Mouse (Mus musculus): Measurements from ENCODE around the gene Pxdc1. TPM values are rescaled to one million over a fixed set of nuclear protein-coding genes. Genes with fewer than 3 reads are reported as not detected.

Gene Pxdc1
- 5.1 and 6.7 TPM in 2 replicates for polyA plus RNA-seq (2014; fragmentation: Nextera tagmentation; extraction: Ambion mirVana)

DNA sequence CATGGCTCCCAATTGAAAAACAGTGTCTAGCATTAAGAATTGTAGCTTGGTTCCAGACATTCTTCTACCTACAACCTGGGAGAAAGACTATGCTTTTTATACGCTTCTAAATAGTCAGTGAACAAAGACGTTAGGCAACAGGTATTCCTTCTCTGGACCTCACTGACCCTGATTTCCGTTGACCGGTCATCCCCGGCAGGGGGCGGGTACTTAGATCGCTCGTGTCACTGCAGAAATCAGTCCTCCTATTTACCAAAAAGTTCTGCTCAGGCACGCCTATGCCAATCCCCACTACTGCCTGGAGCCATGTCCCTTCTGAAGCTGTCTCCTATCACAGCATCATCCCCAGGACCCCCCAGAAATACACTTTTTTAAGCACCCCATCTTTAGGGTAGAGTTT is at the start of gene Pxdc1:
TSS of gene Pxdc1 (minus strand) at position 96 of the 400 bp plus-strand sequence.
- Histone ChIP-seq H3K9me3 (replicated peaks; ENCODE audit: control insufficient read depth, low read length) (no peaks in the 10 kb centered on the region), H3K36me3 (ENCODE audit: control insufficient read depth, insufficient read depth, low read length) (no peaks in the 10 kb centered on the region), H3K27ac (ENCODE audit: low read depth, low read length) (no peak within 1 kb of the TSS), H3K27me3 (replicated peaks; ENCODE audit: control insufficient read depth, insufficient read depth, low read length) (peaks cover 41% of the 10 kb centered on the region), H3K9ac (ENCODE audit: low read length) (peak within 1 kb of the TSS; percentile 58), H3K4me1 (ENCODE audit: control insufficient read depth, insufficient read depth, low read length) (peaks cover 9% of the 10 kb centered on the region; the same call in 1 of the 2 replicates), H3K4me3 (ENCODE audit: low read depth, low read length) (peak within 1 kb of the TSS; percentile 47), H3K4me2 (ENCODE audit: low read length) (peak within 1 kb of the TSS; percentile 95)
- no peak for ATAC-seq
- DNase-seq (ENCODE audit: low spot score) = no peak
- WGBS = 4% methylated on average over 9 of the region's 9 CpGs

DNA sequence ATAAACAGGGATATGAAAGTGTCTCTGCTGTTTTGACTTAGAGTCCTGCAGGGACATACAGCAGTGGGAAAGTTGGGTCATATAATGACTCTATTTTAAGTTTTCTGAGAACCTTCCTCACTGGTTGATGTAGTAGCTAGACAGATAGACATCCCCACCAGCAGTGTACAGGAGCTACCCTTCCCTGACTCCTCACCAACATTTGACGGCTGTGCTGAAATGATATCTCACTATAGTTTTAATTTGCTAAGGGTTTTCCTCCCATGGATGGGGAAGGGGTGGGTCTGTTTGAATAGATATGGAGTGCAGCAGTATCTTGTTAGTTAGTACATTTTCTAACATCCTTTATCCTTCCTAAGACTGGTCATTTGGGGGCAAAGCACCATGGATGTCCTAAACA is 47.3 kb upstream of the Pxdc1 start:
- no peak for DNase-seq (ENCODE audit: low spot score)
- Histone ChIP-seq H3K4me1 (ENCODE audit: control insufficient read depth, insufficient read depth, low read length) (no peaks in the 10 kb centered on the region), H3K4me2 (ENCODE audit: low read length) (no peak overlapping the region), H3K27ac (ENCODE audit: low read depth, low read length) (no peak overlapping the region), H3K9me3 (replicated peaks; ENCODE audit: control insufficient read depth, low read length) (no peaks in the 10 kb centered on the region), H3K4me3 (ENCODE audit: low read depth, low read length) (no peak overlapping the region), H3K9ac (ENCODE audit: low read length) (no peak overlapping the region), H3K36me3 (ENCODE audit: control insufficient read depth, insufficient read depth, low read length) (no peaks in the 10 kb centered on the region), H3K27me3 (replicated peaks; ENCODE audit: control insufficient read depth, insufficient read depth, low read length) (no peaks in the 10 kb centered on the region)
- 93% methylated on average over 1 of the region's 1 CpGs for WGBS
- ATAC-seq = no peak

DNA sequence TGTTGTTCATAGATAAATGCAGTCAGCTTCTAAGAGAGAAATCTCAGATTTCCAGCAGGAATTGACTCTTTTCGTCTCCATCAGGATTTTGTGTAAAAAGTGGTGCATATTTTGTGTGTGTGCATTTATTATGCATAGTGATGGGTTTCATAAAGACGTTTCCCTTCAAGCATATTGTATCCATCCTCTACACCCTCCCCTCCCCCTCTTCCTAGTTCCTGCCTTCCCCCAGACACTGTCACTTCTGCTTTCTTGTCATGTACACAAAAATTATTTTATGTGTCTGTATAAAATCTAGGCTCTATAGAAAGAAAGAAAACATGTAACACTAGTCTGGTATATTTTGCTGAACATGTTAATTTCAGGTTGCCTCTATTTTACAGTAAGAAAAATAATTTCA is 46.8 kb upstream of the Pxdc1 start:
- 79% methylated on average over 2 of the region's 2 CpGs for WGBS
- ATAC-seq = no peak
- no peaks in the 10 kb centered on the region for H3K36me3 ChIP-seq (ENCODE audit: control insufficient read depth, insufficient read depth, low read length)
- H3K9ac ChIP-seq (ENCODE audit: low read length) = no peak overlapping the region
- H3K9me3 ChIP-seq (replicated peaks; ENCODE audit: control insufficient read depth, low read length) = no peaks in the 10 kb centered on the region
- H3K4me2 ChIP-seq (ENCODE audit: low read length) = no peak overlapping the region
- no peak overlapping the region for H3K27ac ChIP-seq (ENCODE audit: low read depth, low read length)
- no peak overlapping the region for H3K4me3 ChIP-seq (ENCODE audit: low read depth, low read length)
- no peaks in the 10 kb centered on the region for H3K27me3 ChIP-seq (replicated peaks; ENCODE audit: control insufficient read depth, insufficient read depth, low read length)
- no peaks in the 10 kb centered on the region for H3K4me1 ChIP-seq (ENCODE audit: control insufficient read depth, insufficient read depth, low read length)
- DNase-seq (ENCODE audit: low spot score) = no peak

DNA sequence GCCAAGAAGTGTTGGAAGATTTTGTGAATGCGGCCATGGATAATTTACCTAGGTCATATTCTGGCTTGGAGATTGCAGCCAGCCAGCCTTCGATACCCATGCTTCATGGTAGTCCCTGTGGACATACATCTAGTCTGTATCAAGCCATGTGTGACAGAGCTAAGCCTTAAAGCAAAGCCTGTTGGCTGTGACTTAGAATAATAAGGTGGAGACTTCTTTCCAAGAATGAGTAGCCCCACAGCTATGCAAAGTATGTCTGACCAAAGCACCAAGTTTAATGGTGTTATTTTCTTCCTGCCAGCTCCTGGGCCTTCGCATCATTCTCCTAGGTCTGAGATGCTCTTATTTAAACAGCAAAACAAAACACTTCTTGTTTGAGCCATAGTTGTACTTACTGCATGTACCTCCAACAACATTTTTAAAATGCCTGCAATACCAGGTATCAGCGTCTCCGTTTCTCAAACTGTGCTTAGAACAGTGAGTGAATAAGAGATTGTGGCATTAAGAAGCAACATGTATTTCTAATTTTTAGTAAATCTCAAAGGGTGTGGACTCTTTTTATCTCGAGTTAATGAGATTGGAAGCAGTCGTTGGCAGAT is 43.5 kb upstream of the Pxdc1 start:
- WGBS = 91% methylated on average over 7 of the region's 7 CpGs
- DNase-seq (ENCODE audit: low spot score) = no peak
- H3K27ac ChIP-seq (ENCODE audit: low read depth, low read length) = no peak overlapping the region
- no peaks in the 10 kb centered on the region for H3K9me3 ChIP-seq (replicated peaks; ENCODE audit: control insufficient read depth, low read length)
- H3K27me3 ChIP-seq (replicated peaks; ENCODE audit: control insufficient read depth, insufficient read depth, low read length) = no peaks in the 10 kb centered on the region
- no peak overlapping the region for H3K9ac ChIP-seq (ENCODE audit: low read length)
- no peaks in the 10 kb centered on the region for H3K36me3 ChIP-seq (ENCODE audit: control insufficient read depth, insufficient read depth, low read length)
- no peak overlapping the region for H3K4me3 ChIP-seq (ENCODE audit: low read depth, low read length)
- 0 out of 2 replicates have a peak, but pooled peaks have one; percentile 18 for ATAC-seq
- no peaks in the 10 kb centered on the region for H3K4me1 ChIP-seq (ENCODE audit: control insufficient read depth, insufficient read depth, low read length)
- no peak overlapping the region for H3K4me2 ChIP-seq (ENCODE audit: low read length)

DNA sequence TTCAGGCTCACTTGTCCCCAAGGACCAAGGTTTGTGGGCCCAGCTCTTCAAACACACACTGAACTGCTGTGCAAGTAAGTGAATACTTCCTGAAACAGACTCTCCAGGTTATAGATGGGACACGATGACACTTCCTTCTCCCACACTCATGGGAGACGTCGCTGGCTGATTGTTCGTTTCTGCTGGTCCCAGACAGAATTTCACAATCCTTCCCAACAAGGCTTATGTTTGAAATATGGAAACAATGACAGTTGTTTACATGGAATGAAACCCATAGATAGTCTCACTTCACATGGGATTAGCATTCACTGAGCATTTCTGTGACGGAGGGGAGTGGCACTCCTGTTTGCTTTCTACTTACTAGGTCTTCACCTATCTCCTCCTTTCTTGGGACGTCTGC is 39.8 kb upstream of the Pxdc1 start:
- no peaks in the 10 kb centered on the region for H3K9me3 ChIP-seq (replicated peaks; ENCODE audit: control insufficient read depth, low read length)
- H3K4me3 ChIP-seq (ENCODE audit: low read depth, low read length) = no peak overlapping the region
- DNase-seq (ENCODE audit: low spot score) = no peak
- no peaks in the 10 kb centered on the region for H3K4me1 ChIP-seq (ENCODE audit: control insufficient read depth, insufficient read depth, low read length)
- no peak overlapping the region for H3K4me2 ChIP-seq (ENCODE audit: low read length)
- WGBS = 85% methylated on average over 6 of the region's 6 CpGs
- H3K27me3 ChIP-seq (replicated peaks; ENCODE audit: control insufficient read depth, insufficient read depth, low read length) = no peaks in the 10 kb centered on the region
- H3K9ac ChIP-seq (ENCODE audit: low read length) = no peak overlapping the region
- H3K36me3 ChIP-seq (ENCODE audit: control insufficient read depth, insufficient read depth, low read length) = no peaks in the 10 kb centered on the region
- no peak for ATAC-seq
- H3K27ac ChIP-seq (ENCODE audit: low read depth, low read length) = no peak overlapping the region

DNA sequence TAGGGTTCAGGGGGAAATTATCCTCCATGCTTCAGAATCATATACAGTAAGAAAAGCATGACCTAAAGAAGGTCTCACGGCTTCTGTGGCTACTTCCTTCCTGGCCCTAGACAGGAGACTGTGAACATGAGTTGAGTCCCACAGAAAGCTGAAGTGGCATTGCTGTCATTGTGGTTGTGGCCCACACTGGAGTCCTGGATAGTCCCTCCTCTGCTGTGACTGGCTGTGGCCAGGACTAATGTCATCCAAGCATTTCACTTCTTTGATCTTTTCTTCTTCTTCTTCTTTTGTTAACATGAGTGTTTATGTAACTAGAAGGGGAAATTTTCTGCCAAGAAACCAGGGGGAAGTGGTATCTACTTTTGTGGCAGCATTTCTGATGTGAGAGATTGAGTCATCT is 37.8 kb upstream of the Pxdc1 start:
- H3K9me3 ChIP-seq (replicated peaks; ENCODE audit: control insufficient read depth, low read length) = no peaks in the 10 kb centered on the region
- no peak overlapping the region for H3K4me3 ChIP-seq (ENCODE audit: low read depth, low read length)
- H3K36me3 ChIP-seq (ENCODE audit: control insufficient read depth, insufficient read depth, low read length) = no peaks in the 10 kb centered on the region
- H3K27ac ChIP-seq (ENCODE audit: low read depth, low read length) = no peak overlapping the region
- DNase-seq (ENCODE audit: low spot score) (no peak), ATAC-seq (no peak)
- no peak overlapping the region for H3K9ac ChIP-seq (ENCODE audit: low read length)
- H3K27me3 ChIP-seq (replicated peaks; ENCODE audit: control insufficient read depth, insufficient read depth, low read length) = no peaks in the 10 kb centered on the region
- WGBS = 78% methylated on average over 1 of the region's 1 CpGs
- no peak overlapping the region for H3K4me2 ChIP-seq (ENCODE audit: low read length)
- no peaks in the 10 kb centered on the region for H3K4me1 ChIP-seq (ENCODE audit: control insufficient read depth, insufficient read depth, low read length)

DNA sequence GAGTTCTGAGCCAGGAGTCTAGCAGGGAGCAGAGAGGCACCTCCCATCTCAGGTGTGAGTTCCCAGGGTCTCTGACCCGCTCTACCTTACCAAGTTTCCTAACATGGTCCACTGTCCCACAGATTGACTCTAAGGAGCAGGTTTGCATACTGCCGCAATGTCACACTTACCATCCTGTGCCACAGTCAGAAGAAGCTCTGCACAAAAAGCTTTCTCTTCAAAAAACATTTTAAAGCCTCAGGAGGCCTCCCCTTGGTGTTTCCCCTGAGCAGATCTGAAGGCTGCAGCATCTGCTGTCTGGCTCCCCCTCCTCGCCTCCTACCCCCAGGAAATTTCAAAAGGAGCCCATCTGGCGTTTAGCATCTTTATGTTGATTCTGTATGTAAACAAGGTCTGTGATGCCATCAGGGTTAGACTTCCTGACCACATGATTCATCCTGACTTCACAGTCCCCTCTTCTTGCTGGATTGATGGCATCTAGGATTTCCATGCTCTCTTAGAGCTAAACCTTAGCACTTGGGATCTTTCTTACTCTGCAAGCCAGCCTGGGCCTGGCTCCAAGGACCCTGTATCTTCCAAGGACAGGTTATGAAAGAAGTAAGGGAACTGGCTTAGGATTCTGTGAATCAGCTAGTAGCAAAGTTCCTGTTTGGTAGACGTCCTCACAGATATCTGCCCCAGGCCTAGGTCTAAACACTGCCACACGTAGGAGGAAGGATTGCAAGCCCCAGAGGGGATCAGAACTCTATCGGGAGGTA is 31.9 kb upstream of the Pxdc1 start:
- H3K36me3 ChIP-seq (ENCODE audit: control insufficient read depth, insufficient read depth, low read length) = no peaks in the 10 kb centered on the region
- 78% methylated on average over 7 of the region's 7 CpGs for WGBS
- no peak overlapping the region for H3K9ac ChIP-seq (ENCODE audit: low read length)
- H3K27ac ChIP-seq (ENCODE audit: low read depth, low read length) = no peak overlapping the region
- DNase-seq (ENCODE audit: low spot score) = peak; percentile 24
- no peak overlapping the region for H3K4me3 ChIP-seq (ENCODE audit: low read depth, low read length)
- H3K4me1 ChIP-seq (ENCODE audit: control insufficient read depth, insufficient read depth, low read length) = no peaks in the 10 kb centered on the region
- no peaks in the 10 kb centered on the region for H3K27me3 ChIP-seq (replicated peaks; ENCODE audit: control insufficient read depth, insufficient read depth, low read length)
- no peak overlapping the region for H3K4me2 ChIP-seq (ENCODE audit: low read length)
- no peaks in the 10 kb centered on the region for H3K9me3 ChIP-seq (replicated peaks; ENCODE audit: control insufficient read depth, low read length)
- ATAC-seq = no peak

DNA sequence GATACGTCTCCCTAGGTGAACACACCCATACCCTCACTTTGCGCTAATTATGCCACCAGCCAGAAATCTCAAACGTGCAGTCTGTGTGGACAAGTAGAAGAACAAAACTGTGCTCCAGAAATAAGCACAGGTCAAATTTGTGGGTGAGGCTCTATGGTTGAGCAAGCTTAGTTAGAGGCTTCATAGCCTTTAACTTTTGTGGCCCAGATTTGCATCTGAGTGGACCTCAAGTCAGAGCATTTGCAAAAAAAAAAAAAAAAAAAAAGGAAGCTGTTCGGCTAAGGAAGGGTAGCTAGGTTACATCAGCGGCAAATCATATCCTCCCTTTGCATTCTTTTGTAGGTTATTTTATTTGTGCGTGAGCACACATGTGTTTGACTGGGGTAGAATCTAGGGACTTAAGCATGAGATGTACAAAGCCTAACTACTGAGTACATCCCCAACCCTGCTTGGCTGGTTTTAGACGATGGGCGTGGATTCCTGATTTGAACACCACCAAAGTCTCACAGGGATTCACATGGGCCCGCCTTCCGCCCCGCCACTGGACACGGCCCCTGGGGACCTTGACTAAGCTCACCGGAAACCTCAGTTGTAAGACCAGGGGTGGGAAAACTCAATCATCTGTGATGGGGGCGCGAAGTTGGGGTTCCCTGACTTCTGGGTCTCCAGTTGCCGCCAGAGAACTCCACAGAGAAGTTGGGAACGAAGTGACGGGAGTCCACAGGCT is 30.6 kb upstream of the Pxdc1 start:
- Histone ChIP-seq H3K27ac (ENCODE audit: low read depth, low read length) (no peak overlapping the region), H3K4me1 (ENCODE audit: control insufficient read depth, insufficient read depth, low read length) (no peaks in the 10 kb centered on the region), H3K27me3 (replicated peaks; ENCODE audit: control insufficient read depth, insufficient read depth, low read length) (no peaks in the 10 kb centered on the region), H3K36me3 (ENCODE audit: control insufficient read depth, insufficient read depth, low read length) (no peaks in the 10 kb centered on the region), H3K4me3 (ENCODE audit: low read depth, low read length) (no peak overlapping the region), H3K9ac (ENCODE audit: low read length) (no peak overlapping the region), H3K9me3 (replicated peaks; ENCODE audit: control insufficient read depth, low read length) (no peaks in the 10 kb centered on the region), H3K4me2 (ENCODE audit: low read length) (no peak overlapping the region)
- ATAC-seq = no peak
- 92% methylated on average over 18 of the region's 18 CpGs for WGBS
- DNase-seq (ENCODE audit: low spot score) = no peak

DNA sequence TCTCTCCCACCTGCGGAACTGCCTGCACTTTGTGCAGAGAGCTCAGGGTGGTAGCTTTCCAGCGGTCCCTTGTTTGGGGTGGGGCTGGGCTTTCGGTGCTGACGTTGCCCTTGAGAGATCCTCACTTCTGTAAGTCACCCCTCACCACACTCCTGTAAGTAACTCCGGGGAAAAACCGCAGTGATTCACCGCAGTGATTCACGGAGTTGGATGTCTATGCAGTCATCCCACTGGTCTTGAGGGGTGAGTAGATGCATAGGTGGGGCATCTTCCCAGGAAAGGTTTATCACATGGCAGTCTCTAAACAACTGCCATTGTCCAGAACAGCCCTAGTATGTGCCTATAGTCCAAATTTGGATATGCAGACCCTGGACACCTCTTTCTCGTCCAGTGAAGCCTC is 30.0 kb upstream of the Pxdc1 start:
- no peaks in the 10 kb centered on the region for H3K36me3 ChIP-seq (ENCODE audit: control insufficient read depth, insufficient read depth, low read length)
- H3K4me1 ChIP-seq (ENCODE audit: control insufficient read depth, insufficient read depth, low read length) = no peaks in the 10 kb centered on the region
- no peak overlapping the region for H3K4me3 ChIP-seq (ENCODE audit: low read depth, low read length)
- H3K27ac ChIP-seq (ENCODE audit: low read depth, low read length) = no peak overlapping the region
- no peaks in the 10 kb centered on the region for H3K9me3 ChIP-seq (replicated peaks; ENCODE audit: control insufficient read depth, low read length)
- H3K4me2 ChIP-seq (ENCODE audit: low read length) = no peak overlapping the region
- no peaks in the 10 kb centered on the region for H3K27me3 ChIP-seq (replicated peaks; ENCODE audit: control insufficient read depth, insufficient read depth, low read length)
- DNase-seq (ENCODE audit: low spot score) (no peak), ATAC-seq (no peak)
- no peak overlapping the region for H3K9ac ChIP-seq (ENCODE audit: low read length)
- WGBS = 88% methylated on average over 9 of the region's 9 CpGs

Measured in forebrain, embryonic 14.5 days (tissue).